Mouse (Mus musculus) myocyte (in vitro differentiated cells): ENCODE measurements around the gene Tceal6.
"Not testable (repeated sequence)": the region's sequence is repeated elsewhere in the genome, so short reads cannot be mapped to it uniquely, and the experiment has no call there.

Experiments
- CEBPB ChIP-seq: IDR thresholded peaks from 2 replicates; pipeline ENCODE4 v1.6.1; 2011; ENCODE audit warnings: mild to moderate bottlenecking, moderate library complexity; ENCODE audit not compliant: poor library complexity, insufficient read depth, severe bottlenecking
- E2F4 ChIP-seq: IDR thresholded peaks from one replicate; pipeline ENCODE4 v1.6.1; 2011; ENCODE audit warnings: mild to moderate bottlenecking, control low read depth, moderate library complexity; ENCODE audit not compliant: insufficient read depth
- MAX ChIP-seq: IDR thresholded peaks from one replicate; pipeline ENCODE4 v1.6.1; 2011; ENCODE audit warnings: low read depth, mild to moderate bottlenecking, control low read depth
- MYOG ChIP-seq, 3 experiments: IDR thresholded peaks; one replicate each; pipeline ENCODE4 v1.6.1; 2011; ENCODE audit warnings: control low read depth in 2 of 3, low read depth in 2 of 3, mild to moderate bottlenecking in 2 of 3; ENCODE audit not compliant: insufficient read length in 2 of 3, control insufficient read depth in 1 of 3, insufficient read depth in 1 of 3
- POLR2A ChIP-seq: IDR thresholded peaks from one replicate; pipeline ENCODE4 v1.6.1; 2011; ENCODE audit warnings: low read depth, mild to moderate bottlenecking, control low read depth, moderate library complexity; ENCODE audit not compliant: insufficient read length
- TCF12 ChIP-seq: IDR thresholded peaks from one replicate; pipeline ENCODE4 v1.6.1; 2011; ENCODE audit warnings: mild to moderate bottlenecking, control low read depth; ENCODE audit not compliant: poor library complexity, insufficient read depth, severe bottlenecking
- USF1 ChIP-seq: IDR thresholded peaks from one replicate; pipeline ENCODE4 v1.6.1; 2011; ENCODE audit warnings: low read depth, mild to moderate bottlenecking, control low read depth, moderate library complexity

GRCm38 (mm10) chrX:135189924-135190323 is 20.6 kb downstream of the Tceal6 start:
- not testable (repeated sequence) for TF ChIP-seq POLR2A; E2F4; USF1; TCF12; CEBPB; MYOG (IDR thresholded peaks at IDR 0.05; ENCODE audit: control insufficient read depth in 1 of 3, insufficient read depth in 1 of 3, insufficient read length in 2 of 3, low read depth in 2 of 3); MAX
